Mouse (Mus musculus): ENCODE measurements around the gene Ica1l. TPM values are rescaled to one million over a fixed set of nuclear protein-coding genes. Genes with fewer than 3 reads are reported as not detected.

The Ica1l gene
- polyA plus RNA-seq, 1 experiment from 2014 or later = 1.7 TPM

- ATAC-seq (ENCODE audit: low FRiP score, low read depth) = no peak
- 97% methylated on average over 4 of the region's 4 CpGs for WGBS
Measured at GRCm38 (mm10) chr1:59947509-59947908, 95.5 kb downstream of the Ica1l start.

GRCm38 (mm10) chr1:59945969-59946368 is 97.0 kb downstream of the Ica1l start:
- no peaks in the 10 kb centered on the region for H3K9me3 ChIP-seq
- H3K9ac ChIP-seq = no peak overlapping the region
- no peak overlapping the region for H3K27ac ChIP-seq
- H3K4me3 ChIP-seq = no peak overlapping the region
- H3K36me3 ChIP-seq = peaks cover 18% of the 10 kb centered on the region
- ATAC-seq (ENCODE audit: low FRiP score, low read depth) = no peak
- H3K27me3 ChIP-seq = no peaks in the 10 kb centered on the region
- 75% methylated on average over 1 of the region's 1 CpGs for WGBS
- H3K4me1 ChIP-seq = peaks cover 10% of the 10 kb centered on the region
- H3K4me2 ChIP-seq (replicated peaks) = no peak overlapping the region

More at GRCm38 (mm10) chr1:59947509-59947908, 95.5 kb downstream of the Ica1l start:
- Histone ChIP-seq H3K9ac (no peak overlapping the region), H3K36me3 (peaks cover 19% of the 10 kb centered on the region), H3K4me2 (replicated peaks) (no peak overlapping the region), H3K4me1 (peaks cover 10% of the 10 kb centered on the region), H3K27me3 (no peaks in the 10 kb centered on the region), H3K4me3 (no peak overlapping the region), H3K27ac (no peak overlapping the region), H3K9me3 (no peaks in the 10 kb centered on the region)

- Histone ChIP-seq H3K27ac (no peak overlapping the region), H3K27me3 (no peaks in the 10 kb centered on the region), H3K36me3 (peaks cover under 1% of the 10 kb centered on the region), H3K9ac (no peak overlapping the region), H3K4me1 (peaks cover 10% of the 10 kb centered on the region), H3K9me3 (no peaks in the 10 kb centered on the region), H3K4me2 (replicated peaks) (no peak overlapping the region), H3K4me3 (no peak overlapping the region)
- 45% methylated on average over 5 of the region's 5 CpGs for WGBS
- ATAC-seq (ENCODE audit: low FRiP score, low read depth) = no peak
Measured at GRCm38 (mm10) chr1:59943825-59944224, 99.2 kb downstream of the Ica1l start.

GRCm38 (mm10) chr1:59942057-59942790 is 100.8 kb downstream of the Ica1l start:
- 78% methylated on average over 6 of the region's 6 CpGs for WGBS
- ATAC-seq (ENCODE audit: low FRiP score, low read depth) = no peak
- H3K9me3 ChIP-seq = no peaks in the 10 kb centered on the region
- H3K4me2 ChIP-seq (replicated peaks) = no peak overlapping the region
- no peaks in the 10 kb centered on the region for H3K36me3 ChIP-seq
- H3K4me1 ChIP-seq = peaks cover 10% of the 10 kb centered on the region
- no peak overlapping the region for H3K9ac ChIP-seq
- no peak overlapping the region for H3K4me3 ChIP-seq
- no peak overlapping the region for H3K27ac ChIP-seq
- H3K27me3 ChIP-seq = no peaks in the 10 kb centered on the region

GRCm38 (mm10) chr1:59941063-59941462 is 101.9 kb downstream of the Ica1l start:
- Histone ChIP-seq H3K4me3 (no peak overlapping the region), H3K9me3 (no peaks in the 10 kb centered on the region), H3K36me3 (no peaks in the 10 kb centered on the region), H3K9ac (no peak overlapping the region), H3K27ac (no peak overlapping the region), H3K4me1 (peaks cover 10% of the 10 kb centered on the region), H3K4me2 (replicated peaks) (no peak overlapping the region), H3K27me3 (no peaks in the 10 kb centered on the region)
- 92% methylated on average over 1 of the region's 1 CpGs for WGBS
- ATAC-seq (ENCODE audit: low FRiP score, low read depth) = no peak

- WGBS = 86% methylated on average over 2 of the region's 2 CpGs
- H3K4me3 ChIP-seq = no peak overlapping the region
Measured at GRCm38 (mm10) chr1:59932991-59933390, 110.0 kb downstream of the Ica1l start.

More at GRCm38 (mm10) chr1:59932991-59933390, 110.0 kb downstream of the Ica1l start:
- H3K27me3 ChIP-seq = no peaks in the 10 kb centered on the region
- H3K27ac ChIP-seq = no peak overlapping the region
- H3K4me1 ChIP-seq = no peaks in the 10 kb centered on the region
- H3K36me3 ChIP-seq = no peaks in the 10 kb centered on the region
- H3K9me3 ChIP-seq = no peaks in the 10 kb centered on the region
- no peak for ATAC-seq (ENCODE audit: low FRiP score, low read depth)
- no peak overlapping the region for H3K9ac ChIP-seq
- no peak overlapping the region for H3K4me2 ChIP-seq (replicated peaks)

Other genes starting within 250 kb of the Ica1l start
- 10.3 and 10.8 TPM in 2 replicates for gene Fam117b, start 130.2 kb downstream of the Ica1l start, polyA plus RNA-seq (2015; fragmentation: Nextera tagmentation; extraction: Ambion mirVana)
- gene Carf, start 55.1 kb upstream of the Ica1l start, polyA plus RNA-seq (2015; fragmentation: Nextera tagmentation; extraction: Ambion mirVana) = 8.3 and 9.0 TPM in 2 replicates
- 46.0 and 50.4 TPM in 2 replicates for gene Wdr12, start 55.5 kb upstream of the Ica1l start, polyA plus RNA-seq (2015; fragmentation: Nextera tagmentation; extraction: Ambion mirVana)
- 8.0 and 9.0 TPM in 2 replicates for gene Nbeal1, start 137.4 kb upstream of the Ica1l start, polyA plus RNA-seq (2015; fragmentation: Nextera tagmentation; extraction: Ambion mirVana)

All from limb, embryonic 13.5 days (tissue).